Mouse (Mus musculus): ENCODE measurements at regions not wholly inside any gene's neighbourhood (a gene's known extent, or its start where the extent isn't known, plus 50 kb on each side); places are given as distances from the start of the nearest gene placed in this dataset.
"Not testable (repeated sequence)": the region's sequence is repeated elsewhere in the genome, so short reads cannot be mapped to it uniquely, and the experiment has no call there.

DNA sequence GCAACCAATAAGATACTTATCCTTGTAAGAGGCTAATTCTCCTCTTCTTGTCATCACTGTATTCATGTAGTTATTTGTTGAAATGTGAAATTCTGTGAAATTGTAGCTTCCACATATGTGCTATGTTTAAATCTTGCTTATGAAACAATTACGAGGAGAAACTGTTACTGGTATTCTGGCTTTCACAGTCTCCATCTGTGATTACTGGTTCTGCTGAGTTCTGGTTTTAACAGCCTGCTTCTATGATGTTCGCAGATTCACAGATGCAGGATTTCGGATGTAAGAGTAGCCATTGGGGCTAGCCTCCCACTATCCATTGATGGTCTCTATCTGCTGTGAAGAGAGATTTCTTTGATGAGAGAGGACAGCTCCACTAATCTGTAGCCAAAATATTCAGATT lies 1067.2 kb upstream of the Aga start:
- Histone ChIP-seq H3K9me3 (no peaks in the 10 kb centered on the region), H3K27ac (no peak overlapping the region), H3K4me1 (replicated peaks) (no peaks in the 10 kb centered on the region), H3K36me3 (no peaks in the 10 kb centered on the region), H3K4me3 (replicated peaks) (no peak overlapping the region), H3K4me2 (replicated peaks) (no peak overlapping the region), H3K27me3 (no peaks in the 10 kb centered on the region), H3K9ac (replicated peaks) (no peak overlapping the region)
- WGBS: 95% methylated on average over 3 of the region's 3 CpGs
- no peak for ATAC-seq

DNA sequence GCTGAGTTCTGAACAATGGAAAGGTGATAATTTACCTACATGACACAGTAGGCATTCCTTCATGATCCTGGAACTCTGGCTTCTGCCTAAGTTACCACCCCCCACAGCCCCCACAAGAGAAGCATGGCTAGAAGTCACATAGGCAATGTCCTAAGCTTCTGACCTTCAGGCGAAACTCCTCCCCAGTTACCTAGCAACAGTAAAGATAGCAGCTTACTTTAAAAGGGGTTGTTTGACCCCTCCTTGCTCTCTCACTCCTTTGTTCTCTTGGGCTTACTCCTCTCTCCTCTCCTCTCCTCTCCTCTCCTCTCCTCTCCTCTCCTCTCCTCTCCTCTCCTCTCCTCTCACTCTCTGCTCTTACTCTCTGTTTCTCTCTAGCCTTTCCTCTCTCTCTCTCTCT lies 1059.8 kb upstream of the Aga start:
- H3K4me1 ChIP-seq (replicated peaks); H3K4me2 ChIP-seq (replicated peaks); H3K4me3 ChIP-seq (replicated peaks); H3K27me3 ChIP-seq; H3K36me3 ChIP-seq; ATAC-seq; H3K9me3 ChIP-seq; H3K9ac ChIP-seq (replicated peaks); H3K27ac ChIP-seq: not testable (repeated sequence)
- WGBS: 46% methylated on average over 1 of the region's 1 CpGs

DNA sequence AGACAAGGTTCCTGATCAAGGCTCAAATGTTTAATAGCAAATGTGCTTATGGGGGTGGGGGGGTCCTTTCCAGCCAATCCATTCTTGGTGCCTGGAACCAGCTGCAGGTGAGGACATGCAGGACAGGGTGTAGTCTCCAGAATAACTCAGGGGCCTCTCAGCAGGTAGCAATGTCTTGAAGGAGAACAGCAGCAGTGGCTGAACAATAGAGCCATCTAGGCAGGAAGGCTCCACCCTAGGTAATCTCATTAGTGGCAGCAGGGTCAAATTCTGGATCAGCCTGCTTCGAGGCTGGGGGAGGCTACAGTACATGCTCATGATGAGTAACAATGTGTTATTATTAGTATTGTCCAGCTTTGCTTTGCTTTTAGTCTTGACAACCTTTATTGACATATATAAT lies 1055.9 kb upstream of the Aga start:
- Histone ChIP-seq H3K9me3 (no peaks in the 10 kb centered on the region), H3K27me3 (no peaks in the 10 kb centered on the region), H3K4me2 (replicated peaks) (no peak overlapping the region), H3K36me3 (no peaks in the 10 kb centered on the region), H3K4me3 (replicated peaks) (no peak overlapping the region), H3K27ac (no peak overlapping the region), H3K9ac (replicated peaks) (no peak overlapping the region), H3K4me1 (replicated peaks) (no peaks in the 10 kb centered on the region)
- WGBS: 39% methylated on average over 1 of the region's 1 CpGs
- ATAC-seq: no peak

DNA sequence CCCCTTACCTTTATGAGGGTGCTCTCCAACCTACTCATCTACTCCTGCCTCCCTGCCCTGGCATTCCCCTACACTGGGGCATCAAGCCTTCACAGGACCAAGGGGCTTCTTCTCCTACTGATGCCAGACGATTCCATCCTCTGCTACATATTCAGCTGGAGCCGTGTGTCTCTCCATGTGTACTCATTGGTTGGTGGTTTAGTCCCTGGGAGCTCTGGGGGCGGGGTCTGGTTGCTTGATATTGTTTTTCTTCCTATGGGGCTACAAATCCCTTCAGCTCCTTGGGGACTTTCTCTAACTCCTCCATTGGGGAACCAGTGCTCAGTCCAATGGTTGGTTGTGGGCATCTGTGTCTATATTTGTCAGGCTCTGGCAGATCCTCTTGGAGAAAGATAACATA lies 1055.3 kb upstream of the Aga start:
- 71% methylated on average over 3 of the region's 3 CpGs for WGBS
- no peak overlapping the region for H3K9ac ChIP-seq (replicated peaks)
- no peak for ATAC-seq

DNA sequence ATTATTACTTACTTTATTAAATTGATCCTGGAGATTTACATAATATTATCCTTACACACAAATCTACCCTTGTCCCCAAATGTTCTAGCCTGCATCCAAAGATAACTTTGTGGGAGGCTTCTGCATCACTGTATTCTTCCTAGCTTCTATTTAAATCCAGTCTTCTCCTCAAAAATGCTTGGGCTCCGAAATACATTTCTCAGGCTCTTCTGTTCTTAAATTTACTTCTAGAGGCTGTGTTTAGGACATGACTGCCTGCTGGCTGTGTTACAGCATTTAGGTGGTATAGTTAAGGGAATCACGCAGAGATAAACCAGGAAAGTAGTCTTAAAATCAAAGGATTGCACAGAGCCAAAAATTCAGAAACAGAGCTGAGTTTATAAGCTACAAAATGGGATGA lies 1009.1 kb upstream of the Aga start:
- no peak overlapping the region for H3K4me2 ChIP-seq (replicated peaks)
- H3K4me3 ChIP-seq (replicated peaks): no peak overlapping the region
- no peaks in the 10 kb centered on the region for H3K4me1 ChIP-seq (replicated peaks)
- H3K36me3 ChIP-seq: no peaks in the 10 kb centered on the region
- 84% methylated on average over 2 of the region's 2 CpGs for WGBS
- no peaks in the 10 kb centered on the region for H3K9me3 ChIP-seq
- H3K9ac ChIP-seq (replicated peaks): no peak overlapping the region
- no peak for ATAC-seq
- H3K27me3 ChIP-seq: no peaks in the 10 kb centered on the region
- H3K27ac ChIP-seq: no peak overlapping the region

More for the DNA sequence above, 1055.3 kb upstream of the Aga start:
- Histone ChIP-seq H3K4me3 (replicated peaks) (no peak overlapping the region), H3K27ac (no peak overlapping the region), H3K36me3 (no peaks in the 10 kb centered on the region), H3K9me3 (no peaks in the 10 kb centered on the region), H3K4me2 (replicated peaks) (no peak overlapping the region), H3K27me3 (no peaks in the 10 kb centered on the region), H3K4me1 (replicated peaks) (no peaks in the 10 kb centered on the region)

DNA sequence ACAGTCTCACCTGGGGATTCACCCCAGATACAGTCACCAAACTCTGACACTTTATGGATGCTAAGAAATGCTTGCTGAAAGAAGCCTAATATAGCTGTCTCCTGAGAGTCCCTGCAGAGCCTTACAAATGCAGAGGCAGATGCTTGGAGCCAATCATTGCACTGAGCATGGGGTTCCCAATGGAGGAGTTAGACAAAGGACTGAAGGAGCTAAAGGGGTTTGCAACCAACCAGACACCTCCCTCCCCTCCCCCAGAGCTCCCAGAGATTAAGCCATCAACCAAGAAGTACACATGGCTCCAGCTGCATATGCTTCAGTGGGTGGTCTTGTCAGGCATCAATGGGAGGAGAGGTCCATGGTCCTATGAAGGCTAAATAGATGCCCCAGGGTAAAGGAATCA lies 999.7 kb upstream of the Aga start:
- Histone ChIP-seq H3K9me3 (no peaks in the 10 kb centered on the region), H3K4me1 (replicated peaks) (no peaks in the 10 kb centered on the region), H3K9ac (replicated peaks) (no peak overlapping the region), H3K27ac (no peak overlapping the region), H3K4me2 (replicated peaks) (no peak overlapping the region), H3K4me3 (replicated peaks) (no peak overlapping the region), H3K36me3 (no peaks in the 10 kb centered on the region), H3K27me3 (no peaks in the 10 kb centered on the region)
- peak; percentile 56 for ATAC-seq

DNA sequence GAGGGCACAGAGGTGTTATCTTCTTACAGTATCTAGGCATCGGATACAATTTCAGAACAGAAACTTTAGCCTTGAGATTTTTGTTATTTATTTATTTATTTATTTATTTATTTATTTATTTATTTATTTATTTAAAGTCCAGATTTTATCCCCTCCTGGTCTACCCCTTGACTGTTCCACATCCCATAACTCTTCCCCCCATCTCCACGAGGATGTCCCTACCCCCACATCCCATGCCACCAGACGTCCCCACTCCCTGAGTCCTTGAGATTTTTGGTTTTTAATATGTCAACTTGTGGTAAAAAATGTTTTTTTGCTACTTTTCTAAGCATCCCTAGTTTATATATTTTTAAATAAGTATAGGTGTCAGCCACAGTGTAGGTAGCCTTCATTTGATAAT lies 968.2 kb upstream of the Aga start:
- no peaks in the 10 kb centered on the region for H3K36me3 ChIP-seq
- no peak for ATAC-seq
- H3K27ac ChIP-seq: no peak overlapping the region
- no peaks in the 10 kb centered on the region for H3K27me3 ChIP-seq
- 88% methylated on average over 3 of the region's 3 CpGs for WGBS
- H3K9ac ChIP-seq (replicated peaks): no peak overlapping the region
- H3K9me3 ChIP-seq: no peaks in the 10 kb centered on the region
- no peaks in the 10 kb centered on the region for H3K4me1 ChIP-seq (replicated peaks)
- no peak overlapping the region for H3K4me2 ChIP-seq (replicated peaks)
- H3K4me3 ChIP-seq (replicated peaks): no peak overlapping the region

DNA sequence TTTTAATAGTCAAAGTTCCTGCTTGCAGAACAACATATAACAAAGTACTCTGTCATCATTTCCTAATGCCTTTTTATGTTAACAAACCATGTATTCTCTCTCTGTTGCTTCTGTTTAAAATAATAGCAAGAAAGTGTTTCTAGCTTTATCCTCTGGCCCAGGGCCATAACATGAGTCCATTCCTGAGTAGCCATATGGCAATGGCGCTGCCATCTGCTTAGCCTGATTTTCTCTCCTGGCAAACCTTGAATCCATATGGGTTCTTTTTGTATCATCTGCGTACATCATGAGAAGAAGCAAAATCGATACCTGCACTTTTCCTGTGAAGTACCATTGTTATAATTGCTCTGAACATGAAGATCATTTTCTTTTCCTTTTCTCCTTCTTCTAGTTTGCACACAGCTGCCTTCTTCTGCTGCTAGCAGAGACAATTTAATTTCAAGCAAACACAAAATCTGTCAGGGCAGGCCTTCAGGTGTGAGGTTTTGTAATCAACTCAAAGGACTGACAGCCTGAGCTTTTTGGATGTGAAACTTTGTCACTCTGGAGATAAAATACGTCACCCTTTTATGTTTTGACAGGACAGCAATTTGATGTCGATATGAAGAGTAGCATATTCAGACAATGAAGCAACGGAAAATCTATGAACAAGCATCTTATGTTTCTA lies 940.2 kb upstream of the Aga start:
- Histone ChIP-seq H3K4me2 (replicated peaks) (no peak overlapping the region), H3K27me3 (no peaks in the 10 kb centered on the region), H3K9ac (replicated peaks) (no peak overlapping the region), H3K4me1 (replicated peaks) (no peaks in the 10 kb centered on the region), H3K27ac (no peak overlapping the region), H3K9me3 (no peaks in the 10 kb centered on the region), H3K4me3 (replicated peaks) (no peak overlapping the region), H3K36me3 (no peaks in the 10 kb centered on the region)
- 77% methylated on average over 6 of the region's 6 CpGs for WGBS
- no peak for ATAC-seq

All from midbrain, embryonic 13.5 days (tissue).